Mouse (Mus musculus) common myeloid progenitor, adult 5-6 weeks (primary cell): ENCODE data around the gene Smyd3. TPM values are rescaled to one million over a fixed set of nuclear protein-coding genes. Genes with fewer than 3 reads are reported as not detected.

Experiments
- ATAC-seq: replicated peaks from 2 replicates; pipeline ENCODE4 v1.8.0; 2016; ENCODE audit warnings: low read depth, mild to moderate bottlenecking, moderate TSS enrichment, inconsistent platforms; ENCODE audit not compliant: poor library complexity, severe bottlenecking
- total RNA-seq: library from RNA; stranded (forward); fragments of 200-1000, 187-1606 nt; gene quantifications from 2 replicates; pipeline ENCODE4 v1.2.3, GENCODE M21; 2017

The Smyd3 gene
- total RNA-seq, 1 experiment from 2014 or later, result 41.1 TPM

DNA sequence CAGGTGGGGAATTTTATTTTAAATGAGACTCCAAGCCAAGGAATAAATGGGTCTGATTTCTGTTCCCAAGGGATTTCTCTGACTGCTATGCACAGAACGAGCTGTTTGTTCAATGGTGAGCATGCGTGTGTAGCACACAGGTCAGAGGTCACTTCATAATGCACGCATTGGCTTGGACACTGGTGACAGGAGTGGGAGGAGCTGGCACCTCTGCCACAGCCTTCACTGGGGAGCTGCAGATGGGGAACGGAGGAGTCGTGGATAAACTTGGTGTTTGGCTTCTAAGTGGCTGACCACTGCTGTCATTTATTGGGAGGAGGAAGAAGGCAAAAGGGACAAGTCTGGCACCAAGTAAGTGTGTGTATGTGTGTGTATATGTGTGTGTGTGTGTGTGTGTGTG is 421.5 kb downstream of the Smyd3 start:
- no peak for ATAC-seq

DNA sequence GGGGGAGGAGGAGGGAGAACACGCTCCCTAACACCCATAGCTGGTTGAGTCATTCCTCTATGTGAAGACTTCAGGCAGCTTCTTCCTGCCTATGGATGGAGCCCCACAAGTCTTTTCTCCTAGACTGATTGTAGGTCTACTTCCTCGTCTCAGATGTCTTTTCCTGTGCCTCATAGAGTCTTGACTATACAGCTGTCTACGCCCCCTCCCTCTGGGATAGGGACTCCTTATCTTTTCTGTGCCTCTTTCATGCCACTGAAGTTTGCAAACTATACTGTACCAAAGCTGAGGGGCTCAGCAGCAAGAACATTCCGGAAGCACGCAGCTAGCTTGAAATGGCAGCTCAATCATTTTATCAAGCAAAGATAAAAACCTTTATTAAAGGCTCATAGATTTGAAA is 428.7 kb downstream of the Smyd3 start:
- no peak for ATAC-seq

DNA sequence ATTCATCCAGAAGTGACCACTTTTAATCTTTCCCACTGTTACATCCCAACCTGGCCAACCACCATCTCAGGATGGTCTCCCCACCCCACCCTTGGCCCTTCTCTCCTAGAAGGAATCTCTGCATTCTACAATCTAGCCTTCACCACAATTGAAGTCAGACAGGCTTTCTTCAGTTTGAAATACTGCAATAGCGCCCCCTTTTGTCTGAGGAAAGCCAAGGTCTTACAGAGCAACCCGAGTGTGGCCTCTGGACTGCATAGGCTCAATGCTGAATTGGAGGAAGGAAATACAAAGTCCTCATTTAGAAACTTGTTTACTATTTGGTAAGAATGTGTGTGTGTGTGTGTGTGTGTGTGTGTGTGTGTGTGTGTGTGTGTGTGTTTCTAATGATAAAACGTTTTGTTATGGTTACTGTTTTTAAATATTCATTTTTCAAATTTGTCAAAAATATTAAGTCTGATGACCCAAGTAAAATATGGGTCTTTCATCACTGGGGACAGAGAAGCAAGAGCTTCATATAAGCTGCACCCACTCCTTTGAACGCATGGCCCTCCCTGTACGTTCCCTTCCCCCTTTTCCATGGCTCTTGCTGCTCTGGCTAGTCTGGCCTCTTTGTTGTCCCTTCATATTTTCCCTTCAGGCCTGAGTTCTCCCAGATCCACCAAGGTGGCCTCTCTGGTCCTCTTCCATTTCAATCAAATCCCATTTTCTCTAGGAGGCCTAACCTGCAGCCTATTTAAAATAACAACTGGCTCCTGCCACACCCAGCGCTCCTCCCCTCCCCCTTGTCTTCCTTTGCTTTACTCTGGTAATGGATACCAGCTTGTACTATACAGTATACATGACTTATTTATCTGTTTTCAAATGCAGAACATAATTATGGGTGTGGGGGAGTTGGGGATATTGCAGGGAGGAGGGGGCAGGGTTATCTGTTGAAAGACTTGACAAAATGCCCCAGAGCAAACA is 430.5 kb downstream of the Smyd3 start:
- ATAC-seq, result peak; percentile 80

DNA sequence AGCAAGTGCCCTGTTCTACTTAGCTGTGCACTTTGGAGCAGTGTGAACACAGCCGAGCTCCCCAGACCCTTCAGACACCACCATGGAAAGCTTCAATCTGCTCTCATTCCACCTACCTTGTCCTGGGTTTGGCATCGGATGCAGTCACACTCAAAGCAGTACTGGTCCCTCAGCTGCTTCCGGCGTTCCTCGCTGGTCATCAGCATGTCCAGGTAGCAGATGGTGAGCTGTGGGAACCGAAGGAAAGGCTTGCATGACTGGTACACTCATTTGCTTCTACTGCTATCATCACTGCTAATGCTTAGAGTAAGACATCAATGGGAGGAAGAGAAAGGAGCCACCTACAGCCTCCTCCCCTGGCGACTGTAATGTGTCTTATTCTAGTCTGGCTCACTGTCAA is 431.6 kb downstream of the Smyd3 start:
- ATAC-seq, result no peak

DNA sequence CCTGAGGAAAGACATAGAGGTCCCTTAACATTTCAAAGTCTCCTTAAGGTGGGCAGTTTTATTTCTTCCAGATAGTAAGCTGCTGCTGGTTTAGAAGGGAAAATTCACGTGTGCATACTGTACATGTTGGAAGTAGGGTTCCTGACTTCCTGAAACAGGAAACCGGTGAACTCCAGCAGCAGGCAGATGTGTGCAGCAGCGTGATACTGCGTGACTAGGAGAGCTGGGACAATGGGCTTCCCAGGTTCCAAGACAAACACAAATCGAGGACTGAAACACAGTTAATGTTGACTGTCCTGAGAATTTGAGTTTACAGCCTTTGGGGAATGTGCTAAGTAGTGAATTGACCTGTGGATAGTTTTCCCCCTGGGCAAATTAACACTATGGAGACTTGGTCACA is 434.7 kb downstream of the Smyd3 start:
- no peak for ATAC-seq

DNA sequence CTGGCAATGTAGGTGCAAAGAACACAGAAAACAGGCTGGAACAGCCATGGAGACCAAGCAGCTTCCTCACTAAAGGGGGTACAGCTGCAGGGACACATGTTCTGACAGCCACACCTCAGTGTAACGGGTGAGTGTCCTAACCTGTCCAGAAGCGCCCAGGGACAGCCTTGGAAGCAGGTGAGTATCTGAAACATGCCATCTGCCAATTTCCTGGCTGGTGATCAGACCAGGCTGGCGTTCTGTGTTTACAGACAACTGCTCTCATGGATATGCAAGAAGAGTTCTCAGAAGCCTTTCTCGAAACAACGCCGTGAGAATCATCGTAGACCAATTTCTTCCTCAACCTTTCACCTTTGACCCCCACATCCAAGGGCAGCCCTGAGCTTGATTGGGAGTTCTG is 444.0 kb downstream of the Smyd3 start:
- ATAC-seq, result no peak

DNA sequence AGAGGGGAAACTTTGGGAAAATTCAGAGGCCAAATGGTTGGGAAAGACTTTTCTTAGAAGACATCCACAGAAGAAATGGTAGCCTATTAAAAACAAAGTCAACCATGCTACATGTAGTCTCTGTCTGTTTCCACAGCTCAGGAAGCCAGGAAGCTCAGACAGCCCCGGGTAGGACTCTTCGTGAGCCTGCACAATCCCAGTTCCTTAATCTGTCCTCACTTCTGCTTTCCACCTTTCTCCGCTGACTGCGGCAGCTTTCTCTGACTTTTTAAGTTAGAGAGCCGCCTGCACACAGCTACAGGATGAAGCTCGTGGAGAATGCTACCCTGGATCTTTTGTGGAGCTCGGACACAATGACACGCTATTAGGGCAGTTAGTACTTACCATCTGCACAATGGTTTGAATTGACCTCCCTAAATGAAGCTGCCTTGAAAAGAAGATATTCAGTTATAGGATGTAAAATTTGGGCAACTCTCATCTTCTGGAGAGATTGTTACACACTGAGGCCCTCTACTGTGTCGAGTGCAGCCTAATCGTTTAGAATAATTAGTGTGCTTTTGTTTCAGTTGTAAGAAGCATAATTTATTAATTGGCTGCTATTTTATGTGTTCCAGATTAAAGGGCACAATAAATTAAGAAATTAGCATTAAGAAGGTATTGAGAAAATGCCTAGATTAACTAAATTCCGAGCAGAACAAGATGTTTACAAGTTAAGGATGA is 444.7 kb downstream of the Smyd3 start:
- peak; percentile 94 for ATAC-seq

DNA sequence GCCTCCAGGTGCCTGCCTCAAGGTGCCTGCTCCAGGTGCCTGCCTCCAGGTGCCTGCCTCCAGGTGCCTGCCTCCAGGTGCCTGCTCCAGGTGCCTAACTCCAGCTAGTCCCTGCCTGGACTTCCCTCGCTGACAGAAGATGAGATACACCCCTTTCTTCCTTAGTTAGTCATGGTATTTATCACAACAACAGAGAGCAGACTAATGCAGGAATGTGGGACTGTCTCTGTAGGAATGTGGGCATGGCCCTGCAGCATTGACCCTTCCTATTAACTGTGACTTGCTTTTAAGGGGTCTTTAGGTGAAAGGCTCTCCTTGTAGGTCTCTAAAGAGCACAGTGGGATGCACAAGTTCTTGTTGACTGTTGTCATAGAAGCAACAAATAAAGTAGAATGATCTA is 445.4 kb downstream of the Smyd3 start:
- no peak for ATAC-seq

DNA sequence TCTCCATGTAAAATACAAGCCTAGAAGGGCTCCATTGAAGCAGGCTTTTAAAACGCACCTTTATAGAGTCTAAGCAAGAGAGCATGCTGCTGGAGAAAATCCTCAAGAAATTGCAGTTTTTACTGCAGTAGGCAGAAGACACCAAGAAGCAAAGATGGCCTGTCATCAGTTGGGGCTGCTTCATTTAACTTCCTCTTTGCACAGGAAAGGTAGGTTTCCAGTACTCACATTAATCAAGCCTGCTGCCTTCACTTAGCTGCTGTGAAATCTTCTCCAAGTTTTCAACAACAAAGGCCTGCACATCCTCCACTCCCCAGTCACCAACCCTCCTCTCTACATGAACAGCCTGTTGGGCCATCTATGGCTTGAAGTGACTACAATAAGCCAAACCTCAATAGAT is 448.9 kb downstream of the Smyd3 start:
- ATAC-seq, result peak; percentile 48

DNA sequence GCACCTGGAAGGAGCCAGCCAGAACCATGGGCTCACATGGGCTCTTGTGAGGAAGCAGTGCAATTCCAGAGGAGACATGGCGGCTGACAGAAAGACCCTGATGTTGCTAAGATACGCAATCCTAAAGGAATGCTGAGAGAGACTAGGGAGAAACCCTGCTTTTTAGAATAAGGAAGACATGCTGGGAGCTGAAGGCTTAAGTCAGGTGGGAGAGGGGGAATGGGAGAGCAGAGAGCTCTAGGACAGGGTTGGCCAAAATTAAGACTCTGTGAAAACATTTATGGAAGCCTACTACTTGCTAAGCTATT is 452.6 kb downstream of the Smyd3 start:
- no peak for ATAC-seq

DNA sequence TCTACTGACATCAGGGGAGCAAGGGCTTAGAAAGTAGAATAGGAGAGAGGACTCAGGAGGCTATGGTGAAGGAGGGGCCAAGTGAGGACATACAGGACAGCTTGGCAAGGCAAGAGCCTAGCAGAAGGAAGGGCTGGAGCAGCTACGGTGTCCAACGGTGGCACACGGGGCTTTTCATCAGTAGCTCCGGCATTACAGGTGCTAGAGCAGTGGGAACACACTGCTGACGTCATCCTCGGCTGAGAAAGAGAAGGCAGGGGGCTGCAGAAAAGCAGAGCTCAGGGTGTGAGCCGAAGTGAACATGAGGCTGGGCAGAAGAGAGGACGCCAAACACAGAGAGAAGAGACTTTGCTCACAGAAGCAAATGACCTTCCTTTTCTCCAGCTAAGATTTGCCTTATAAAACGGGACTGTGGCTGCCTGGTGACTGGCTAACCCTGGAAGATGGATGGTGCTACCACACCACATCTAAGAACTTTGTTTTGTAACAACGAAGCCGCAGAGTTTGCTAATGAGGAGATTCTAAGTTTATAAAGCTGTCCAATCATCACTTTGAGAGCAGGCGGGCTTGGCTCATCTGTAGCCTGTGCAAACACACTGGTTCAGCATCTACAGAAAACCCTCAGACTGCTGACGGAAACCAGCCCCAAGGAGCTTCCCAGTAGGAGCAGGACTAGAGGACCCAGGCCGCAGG is 453.1 kb downstream of the Smyd3 start:
- no peak for ATAC-seq

DNA sequence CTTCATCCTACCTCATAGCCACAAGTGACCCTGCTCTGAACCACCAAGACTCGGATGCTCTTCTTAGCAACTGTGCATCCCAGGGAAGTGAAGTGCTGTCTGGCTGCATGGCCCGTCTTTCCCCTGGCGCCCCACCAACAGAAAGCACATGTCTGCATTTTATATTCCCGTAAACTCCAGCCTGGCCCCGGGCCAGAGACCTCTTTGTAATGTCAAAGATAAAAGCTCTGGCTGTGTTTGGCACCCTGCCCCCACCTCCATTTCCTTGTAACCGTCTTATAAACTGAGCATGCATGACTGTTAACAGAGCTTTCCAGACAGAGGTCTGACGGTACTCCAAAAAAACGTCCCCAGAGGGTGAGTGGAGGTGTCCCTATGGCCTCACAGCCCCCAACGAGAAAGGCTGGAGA is 456.1 kb downstream of the Smyd3 start:
- ATAC-seq, result peak; percentile 48

DNA sequence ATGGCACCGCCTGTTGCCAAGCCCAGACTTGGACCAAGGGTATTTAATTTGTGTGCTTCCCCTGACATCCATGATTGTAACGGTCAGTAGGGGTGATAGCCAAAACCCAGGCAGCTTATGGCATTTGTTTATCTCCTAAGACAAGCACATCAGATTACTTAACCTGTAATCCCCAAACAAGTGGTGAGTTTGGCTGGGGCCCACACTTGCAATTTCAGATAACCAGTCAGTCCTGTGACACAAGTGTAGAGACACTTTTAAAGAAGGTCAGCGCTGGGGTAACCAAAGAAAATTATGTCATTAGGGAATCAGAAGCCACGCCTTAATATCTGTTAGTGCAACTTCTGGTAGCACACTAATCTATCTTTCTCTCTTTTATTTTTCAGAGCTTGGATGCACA is 456.8 kb downstream of the Smyd3 start:
- peak; percentile 40 for ATAC-seq

DNA sequence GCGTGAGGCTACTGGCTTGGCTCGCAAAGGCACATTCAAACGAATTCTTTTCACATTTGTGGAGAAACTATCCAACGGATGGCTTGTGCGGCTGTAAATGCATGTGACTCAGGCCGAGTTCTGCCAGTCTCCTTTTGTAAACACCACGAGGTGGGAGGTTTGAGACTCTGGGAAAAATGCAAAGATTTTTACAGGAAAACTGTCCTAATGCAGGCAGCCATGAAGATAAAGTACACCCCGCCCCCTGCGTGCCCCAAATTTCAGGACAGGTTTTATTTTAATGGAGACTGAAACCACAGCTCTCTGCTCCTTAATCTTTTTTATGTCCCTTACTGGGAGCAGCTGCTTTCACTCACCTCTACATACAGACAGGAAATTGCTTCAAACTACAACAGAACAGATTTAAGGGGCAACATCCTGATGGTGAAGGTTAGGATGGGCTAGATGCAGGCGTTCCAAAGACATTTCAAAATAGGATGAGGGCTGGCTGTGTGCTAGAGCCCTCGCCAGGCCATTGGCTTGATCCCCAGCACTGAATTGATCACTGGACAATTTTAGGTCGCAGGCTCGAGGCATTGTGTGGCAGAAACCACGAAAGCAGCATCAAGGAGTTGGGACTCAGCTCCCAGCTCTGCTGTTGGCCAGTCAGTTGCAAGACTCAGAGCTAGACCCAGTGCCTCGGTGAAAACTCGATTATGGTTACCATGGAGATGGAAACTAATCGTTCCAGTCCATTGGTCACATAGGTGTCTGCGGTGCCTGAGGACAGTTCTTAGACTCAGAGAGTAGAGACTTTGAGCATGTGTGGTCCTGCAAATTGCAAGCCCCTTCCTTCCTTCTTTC is 457.5 kb downstream of the Smyd3 start:
- ATAC-seq, result peak; percentile 6

DNA sequence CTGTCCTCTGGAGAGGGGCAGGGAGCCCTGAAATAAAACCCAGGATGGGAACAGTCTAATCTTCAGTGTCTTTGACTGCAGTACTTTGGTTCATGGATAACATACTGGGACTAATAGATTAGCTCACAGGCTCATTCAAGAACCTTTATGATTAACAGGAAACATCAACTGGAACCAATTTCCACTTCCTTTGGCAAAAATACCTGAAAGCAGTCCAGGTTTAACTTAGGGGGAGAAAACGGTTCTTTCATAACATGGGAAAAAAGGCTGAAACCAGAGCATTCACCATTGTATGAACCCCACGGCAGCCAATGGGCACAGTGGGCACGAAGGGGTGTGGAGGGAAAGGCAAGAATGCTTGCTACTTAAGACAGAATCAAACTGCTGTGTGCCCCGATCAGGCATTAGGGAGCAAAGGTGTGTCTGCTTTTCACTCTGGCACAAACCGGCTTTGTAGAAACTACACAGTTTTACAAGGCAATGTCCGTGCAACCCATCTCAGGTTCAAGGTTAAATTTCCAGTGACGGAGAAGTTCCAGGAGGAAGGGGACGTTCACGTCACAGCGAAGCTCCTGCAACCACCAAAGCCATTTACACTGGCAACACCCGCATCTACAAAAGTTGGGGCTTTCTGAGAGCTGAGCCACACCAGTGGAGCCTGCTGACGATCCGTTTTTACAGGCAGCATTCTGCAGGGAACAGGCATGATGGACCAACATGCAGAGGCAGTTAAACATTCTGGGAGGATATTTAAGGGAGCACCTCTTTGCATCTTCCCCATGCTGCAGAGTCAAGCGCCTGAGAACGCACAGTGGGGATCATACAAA is 458.3 kb downstream of the Smyd3 start:
- no peak for ATAC-seq

DNA sequence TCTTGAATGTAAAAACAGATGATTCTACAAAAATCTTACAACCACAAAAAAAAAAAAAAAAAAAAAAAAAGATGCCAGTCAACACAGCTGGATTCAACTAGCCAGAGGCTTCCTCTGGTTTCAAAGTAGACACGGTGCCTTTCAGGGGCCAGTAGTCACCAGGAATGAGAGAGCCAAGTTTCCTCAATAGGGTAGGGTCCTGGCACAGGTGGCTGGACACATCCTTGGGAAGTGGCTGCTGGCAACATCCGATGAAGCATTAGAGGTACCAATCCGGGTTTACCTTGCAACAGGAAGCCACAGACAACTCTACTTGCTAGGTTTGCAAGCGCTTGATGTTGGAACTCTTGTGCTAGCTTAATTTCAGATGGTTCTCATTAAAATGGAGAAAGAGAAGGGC is 459.2 kb downstream of the Smyd3 start:
- no peak for ATAC-seq

DNA sequence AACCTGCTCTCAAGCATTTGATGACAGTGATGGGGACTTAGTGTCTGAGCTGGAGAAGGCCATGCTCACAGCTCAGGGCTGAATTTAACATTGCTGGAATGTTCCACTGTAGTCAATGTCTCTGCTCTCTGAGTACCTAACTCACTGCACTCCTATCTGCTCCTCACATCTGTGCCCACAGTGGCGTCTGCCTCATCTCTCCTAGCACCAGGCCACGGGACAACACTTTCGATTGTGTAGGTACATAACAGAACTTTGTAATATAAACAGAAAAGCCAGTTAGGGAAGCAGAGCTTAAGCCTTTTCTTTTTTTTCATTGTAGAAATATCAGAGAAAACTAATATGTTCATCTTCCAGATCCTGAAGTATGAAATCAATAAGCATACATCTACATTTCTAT is 462.1 kb downstream of the Smyd3 start:
- peak; percentile 76 for ATAC-seq

DNA sequence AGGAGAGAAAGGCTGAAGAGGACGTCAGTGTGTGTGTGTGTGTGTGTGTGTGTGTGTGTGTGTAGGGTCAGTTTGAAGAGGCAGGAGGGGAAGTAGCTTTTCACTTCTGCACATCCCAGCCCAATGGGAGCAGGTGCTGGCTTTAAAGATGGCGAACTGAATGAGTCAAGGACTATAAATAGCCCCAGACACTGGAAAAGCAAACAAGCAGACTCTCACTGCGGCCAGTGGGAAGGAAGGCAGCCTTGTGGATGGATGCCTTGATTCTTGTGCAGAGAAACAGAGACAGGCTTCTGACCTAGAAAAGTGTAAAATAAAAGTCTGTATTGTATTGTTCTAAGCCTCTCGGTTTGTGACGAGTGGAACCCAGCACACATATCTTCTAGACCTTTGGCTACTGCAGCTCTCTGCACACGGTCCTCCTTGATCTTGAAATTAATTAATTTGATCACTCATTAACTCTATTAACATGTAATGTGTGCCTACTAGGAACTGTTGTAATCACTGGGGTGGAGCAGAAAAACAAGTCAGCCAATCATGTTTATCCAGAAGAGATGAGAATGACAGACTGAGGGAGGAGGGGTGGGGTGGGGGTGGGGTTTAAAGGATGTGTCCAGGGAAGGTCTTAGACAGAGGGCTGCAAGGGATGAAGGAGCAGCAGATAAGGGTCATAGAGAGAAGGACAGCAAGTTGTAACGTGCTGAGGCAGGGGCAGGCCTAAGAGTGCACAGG is 463.3 kb downstream of the Smyd3 start:
- ATAC-seq, result 0 out of 2 replicates have a peak, but pooled peaks have one; percentile 36
